Mouse (Mus musculus) ES-E14 (cell line): ENCODE data around the gene E130114P18Rik.

Source experiments
- CHD2 ChIP-seq: IDR thresholded peaks from 2 replicates; pipeline ENCODE4 v1.6.1; 2014; ENCODE audit warnings: mild to moderate bottlenecking, low read depth, low read length, inconsistent platforms
- HCFC1 ChIP-seq: IDR thresholded peaks from 2 replicates; pipeline ENCODE4 v1.6.1; 2012; ENCODE audit warnings: low read length, inconsistent platforms, borderline replicate concordance; ENCODE audit not compliant: insufficient read depth
- ZNF384 ChIP-seq: IDR thresholded peaks from 2 replicates; pipeline ENCODE4 v1.6.1; 2012; ENCODE audit warnings: low read depth, low read length, inconsistent platforms

DNA sequence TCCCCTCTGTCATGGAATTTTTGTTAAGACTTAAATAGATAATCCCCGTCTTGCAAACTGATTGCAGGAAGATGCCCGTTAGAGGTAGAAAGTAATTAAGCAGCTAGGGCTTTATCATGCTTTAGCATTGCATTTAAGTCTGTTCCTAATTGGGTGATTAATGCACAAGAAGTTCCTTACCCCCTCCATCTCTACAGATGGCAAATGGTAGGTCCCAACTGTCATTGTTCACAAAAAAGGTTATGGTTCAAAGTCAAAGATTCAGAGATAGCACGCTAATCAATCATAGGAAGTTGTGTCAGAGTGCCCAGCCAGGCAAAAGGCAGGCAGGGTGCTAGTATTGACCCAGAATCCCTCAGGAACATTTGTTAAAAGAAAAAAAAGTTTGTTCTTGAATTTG lies 25.9 kb upstream of the E130114P18Rik start:
- TF ChIP-seq ZNF384 (no peak), HCFC1 (no peak), CHD2 (no peak)
